Mouse (Mus musculus) large intestine, adult 2 months (tissue): ENCODE data around the gene Hspa12a. TPM values are rescaled to one million over a fixed set of nuclear protein-coding genes. Genes with fewer than 3 reads are reported as not detected.

Experiments used
- DNase-seq: peaks from one replicate; pipeline ENCODE4 v3.0.0-alpha.2; 2012; ENCODE audit warnings: low read depth, low spot score
- WGBS: fragments of 180-500 bp; shearing (Covaris S2); methylation state at CpG from one replicate; pipeline ENCODE4 v1.1.7; 2018; 5-methylcytosine and 5-hydroxymethylcytosine counted together
- polyA plus RNA-seq: library from polyadenylated mRNA; depleted of rRNA; stranded (reverse); fragments of >200 nt; gene quantifications from 2 replicates; pipeline ENCODE4 v1.2.3, GENCODE M21; 2012

The Hspa12a gene
- polyA plus RNA-seq, 1 experiment, result 10.5 TPM

DNA sequence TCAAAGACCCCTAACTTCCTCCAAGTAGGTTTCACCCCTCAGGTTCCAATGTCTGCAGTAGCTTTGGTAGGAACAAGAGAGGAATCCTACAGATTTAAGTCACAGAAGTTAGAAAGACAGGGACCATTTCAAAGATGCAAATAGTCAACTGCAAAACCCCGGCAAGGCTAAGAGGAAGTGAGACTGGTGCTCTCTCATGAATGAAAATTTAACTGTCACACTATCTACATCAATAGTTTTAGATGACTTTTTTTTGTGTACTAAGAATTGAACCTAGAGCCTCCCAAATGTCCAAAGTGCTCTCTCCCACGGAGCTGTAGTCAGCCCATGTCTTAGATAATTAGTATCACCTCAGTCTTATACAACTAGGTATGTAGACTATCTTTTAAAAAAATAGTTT lies 110.5 kb downstream of the Hspa12a start:
- DNase-seq, result no peak
- 62% methylated on average over 2 of the region's 2 CpGs for WGBS

DNA sequence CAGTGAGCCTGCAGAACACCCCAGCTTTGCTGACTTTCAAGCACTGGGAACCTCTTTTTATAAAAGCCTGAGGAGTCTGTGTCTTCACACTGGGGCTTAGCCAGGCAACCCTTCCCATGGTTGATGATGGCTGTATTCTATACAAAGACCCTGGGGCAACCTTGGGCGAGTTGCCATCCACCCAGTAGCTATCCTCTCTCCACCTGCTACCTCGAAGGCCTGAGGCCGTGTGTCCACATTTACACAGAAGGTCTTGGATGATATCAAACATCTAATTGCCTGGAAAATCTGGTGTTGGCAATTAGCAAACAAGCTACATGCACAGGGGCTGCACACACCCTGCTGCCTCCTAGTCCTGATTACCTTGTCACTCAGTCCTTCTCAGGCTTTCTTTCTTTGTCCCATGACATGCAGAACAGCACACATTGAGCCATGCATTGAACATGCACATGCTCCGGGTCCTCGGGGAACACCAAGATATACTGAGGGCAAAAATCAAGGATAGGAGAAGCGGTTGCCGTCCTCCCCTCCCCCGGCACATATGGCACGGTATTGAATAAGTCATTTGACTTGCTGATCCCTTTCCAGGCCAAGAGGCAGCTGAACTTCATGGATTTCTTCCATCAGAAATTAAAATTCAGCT lies 112.1 kb downstream of the Hspa12a start:
- 82% methylated on average over 9 of the region's 9 CpGs for WGBS
- DNase-seq, result no peak

DNA sequence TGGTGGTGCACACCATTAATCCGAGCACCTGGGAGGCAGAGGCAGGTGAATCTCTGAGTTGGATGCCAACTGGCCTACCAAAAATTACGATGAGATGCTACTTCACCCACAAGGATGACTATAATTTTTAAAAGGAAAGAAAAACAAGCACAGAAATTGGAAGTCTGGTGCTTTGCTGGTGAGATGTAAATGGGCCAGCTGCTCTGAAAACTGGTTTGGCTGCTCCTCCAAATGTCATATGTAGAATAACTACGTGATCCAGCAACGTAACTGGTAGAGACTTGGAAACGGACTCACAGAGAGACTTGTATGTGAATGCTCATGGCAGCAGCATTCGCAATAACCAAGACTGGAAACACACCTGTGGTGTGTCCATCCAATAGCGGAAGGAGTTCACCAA lies 113.3 kb downstream of the Hspa12a start:
- WGBS, result 90% methylated on average over 7 of the region's 7 CpGs

GRCm38 (mm10) chr19:58829575-58829974 lies 113.9 kb downstream of the Hspa12a start:
- no peak for DNase-seq
- 76% methylated on average over 5 of the region's 5 CpGs for WGBS

More for the DNA sequence above, 113.3 kb downstream of the Hspa12a start:
- no peak for DNase-seq

DNA sequence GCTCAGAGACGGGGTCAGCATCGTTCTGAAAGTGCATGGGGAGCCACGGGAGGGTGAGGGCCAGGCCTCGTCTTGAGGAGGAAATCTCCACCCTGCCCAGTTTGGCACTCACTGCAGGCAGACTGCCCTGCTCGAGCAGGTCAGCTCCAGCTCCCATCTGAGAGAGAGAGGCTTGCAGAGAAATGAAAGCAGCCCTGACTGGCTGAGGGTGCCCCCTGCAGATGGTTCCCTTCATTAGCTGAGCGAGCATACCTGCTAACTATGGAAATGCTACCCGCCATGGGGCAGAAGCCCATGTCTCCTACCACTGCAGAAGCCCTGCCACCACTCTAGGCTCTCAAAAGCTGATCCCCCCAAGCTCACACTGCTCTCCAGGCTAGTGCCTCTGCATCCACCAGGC lies 115.8 kb downstream of the Hspa12a start:
- no peak for DNase-seq
- 62% methylated on average over 7 of the region's 7 CpGs for WGBS

DNA sequence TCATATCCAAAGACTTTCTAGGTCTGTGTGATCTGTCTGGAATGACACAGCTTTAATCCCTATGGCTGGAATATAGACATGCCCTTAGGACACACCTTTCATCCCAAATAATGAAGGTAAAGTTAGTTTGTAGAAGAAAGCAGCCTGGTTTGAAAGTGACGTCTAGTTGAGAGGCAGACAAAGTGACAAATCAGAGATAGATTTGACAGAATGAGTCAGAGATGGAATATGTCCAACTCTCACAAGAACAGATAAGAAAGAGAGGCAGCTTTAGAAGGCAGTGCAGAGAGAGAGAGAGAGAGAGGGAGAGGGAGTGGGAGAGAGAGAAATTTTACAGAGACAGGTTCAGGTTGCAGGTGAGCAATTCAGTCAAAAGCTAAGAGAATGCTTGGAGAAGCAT lies 119.1 kb downstream of the Hspa12a start:
- 56% methylated on average over 1 of the region's 1 CpGs for WGBS
- no peak for DNase-seq

- WGBS, result 88% methylated on average over 3 of the region's 3 CpGs
- DNase-seq, result no peak
Measured at GRCm38 (mm10) chr19:58823301-58823700, 120.2 kb downstream of the Hspa12a start.

- WGBS, result 63% methylated on average over 20 of the region's 20 CpGs
Measured at GRCm38 (mm10) chr19:58822454-58823200, 120.8 kb downstream of the Hspa12a start.

DNA sequence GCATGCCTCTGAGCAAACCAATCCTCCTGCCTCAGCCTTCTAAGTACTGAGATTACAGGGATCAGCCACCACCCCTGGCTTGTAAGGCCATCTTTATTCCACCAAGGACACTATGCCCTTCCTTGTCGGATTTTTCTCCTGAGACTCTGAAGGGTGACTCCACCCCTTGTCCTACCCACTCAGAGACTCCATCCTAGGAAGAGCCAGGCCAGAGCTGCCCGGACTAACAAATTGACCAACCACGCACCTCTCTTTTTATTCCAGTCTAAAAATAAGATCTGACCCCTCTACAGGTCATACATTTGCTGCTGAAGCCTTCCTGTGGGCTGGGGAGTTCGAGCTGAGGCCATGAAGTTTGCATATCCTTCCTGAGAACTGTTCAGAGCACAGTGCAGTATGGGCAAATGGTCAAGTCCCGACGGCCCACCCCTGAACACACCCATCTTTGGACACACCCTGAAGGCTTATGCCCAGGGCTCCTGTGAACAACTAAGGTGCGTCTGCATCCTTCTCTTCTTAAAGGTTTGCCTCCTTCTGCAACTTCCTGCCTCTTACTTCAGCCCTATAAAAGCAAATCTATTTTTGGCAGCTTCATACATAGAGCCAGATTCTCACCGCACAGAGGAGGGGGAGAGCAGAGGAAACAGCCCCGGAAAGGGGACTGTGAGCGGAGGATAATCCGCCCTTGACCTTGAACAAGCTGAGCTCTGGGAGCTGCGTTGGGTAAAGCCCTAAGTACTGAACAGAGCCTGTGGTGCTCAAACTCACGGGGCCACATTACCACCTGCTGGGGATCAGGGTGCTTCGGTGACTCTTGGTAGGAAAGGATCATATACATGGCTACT lies 124.7 kb downstream of the Hspa12a start:
- no peak for DNase-seq
- 43% methylated on average over 14 of the region's 14 CpGs for WGBS

More at GRCm38 (mm10) chr19:58822454-58823200, 120.8 kb downstream of the Hspa12a start:
- no peak for DNase-seq

DNA sequence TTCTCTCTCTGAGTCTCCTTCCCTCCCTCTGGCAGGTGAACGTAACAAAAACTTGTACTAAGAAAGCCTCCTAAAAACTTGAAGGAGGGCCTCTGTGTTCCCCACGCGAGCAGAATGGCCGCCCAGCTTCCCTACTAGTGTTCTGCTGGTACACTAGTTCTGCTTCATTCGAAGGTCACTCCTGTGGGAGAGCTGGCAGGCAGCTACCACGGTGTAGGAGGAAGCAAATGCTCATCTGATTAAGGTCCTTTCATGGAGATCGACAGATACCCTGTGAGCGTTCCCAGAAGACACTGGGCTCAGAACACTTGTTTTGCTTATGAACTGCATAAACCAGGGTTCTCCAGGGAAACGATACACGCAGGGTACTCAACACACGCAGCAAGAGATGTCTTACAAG lies 126.1 kb downstream of the Hspa12a start:
- WGBS, result 85% methylated on average over 11 of the region's 11 CpGs
- DNase-seq, result no peak

DNA sequence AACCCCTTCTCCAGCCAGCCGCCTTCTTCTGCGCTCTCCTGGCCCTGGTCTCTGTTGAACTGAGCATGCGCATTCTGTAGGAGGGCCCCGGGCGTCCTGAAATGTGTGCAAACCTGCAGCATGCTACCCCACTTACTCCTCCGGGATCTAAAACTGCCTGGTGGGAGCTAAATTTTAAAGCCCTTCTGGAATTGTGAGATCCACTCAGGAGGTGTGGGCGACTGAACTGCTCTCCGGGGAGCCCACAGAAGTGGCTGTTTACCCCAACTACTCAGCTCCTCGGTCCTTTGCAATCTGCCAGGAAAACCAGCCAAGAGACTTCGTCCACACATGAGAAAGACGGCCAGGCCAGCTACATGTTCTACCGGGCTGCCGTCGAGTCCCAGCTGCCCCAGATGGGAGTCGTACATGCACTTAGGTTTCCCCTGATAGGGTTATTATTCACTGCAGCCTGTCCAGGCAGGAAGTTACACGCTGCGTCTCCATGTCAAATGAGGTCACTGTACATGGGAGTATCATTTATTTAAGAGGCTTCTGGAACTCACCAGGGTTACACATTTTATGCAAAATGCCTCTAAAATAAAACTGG lies 126.9 kb downstream of the Hspa12a start:
- DNase-seq, result no peak
- 71% methylated on average over 17 of the region's 17 CpGs for WGBS

DNA sequence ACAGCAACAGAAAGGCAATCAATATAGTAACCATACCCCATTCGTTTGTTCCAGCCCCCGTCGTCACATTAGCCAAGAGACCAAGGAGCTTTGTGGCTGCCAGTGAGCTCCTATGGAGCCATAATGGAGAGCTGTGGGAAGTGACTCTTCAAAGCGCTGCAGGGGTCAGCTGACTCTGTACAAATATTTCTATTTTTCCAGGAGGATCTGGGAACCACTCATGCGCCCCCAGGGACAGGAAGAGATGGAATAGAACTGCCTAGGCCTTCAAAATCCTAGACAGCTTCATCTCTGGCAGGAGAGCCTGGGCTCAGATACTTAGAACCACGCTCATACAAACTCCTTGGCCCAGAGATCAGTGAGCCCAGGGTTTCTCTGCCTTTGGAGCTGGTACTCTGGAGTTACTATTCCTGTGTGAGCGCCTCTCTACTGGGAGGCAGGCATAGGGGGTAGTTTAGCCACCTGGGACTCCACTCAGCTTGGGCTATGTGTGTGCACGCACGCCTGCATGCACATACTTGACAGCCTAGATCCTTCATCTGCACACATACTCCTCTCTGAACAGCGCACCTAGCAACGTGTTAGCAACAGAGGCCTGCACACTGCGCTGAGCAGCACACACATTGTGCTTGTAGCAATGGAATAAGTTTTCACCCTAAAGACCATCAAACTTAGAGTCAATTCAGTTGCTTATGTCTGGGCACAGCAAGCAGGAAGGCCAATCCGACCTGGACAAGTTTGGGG lies 128.1 kb downstream of the Hspa12a start:
- no peak for DNase-seq
- 89% methylated on average over 13 of the region's 13 CpGs for WGBS

- WGBS, result 62% methylated on average over 5 of the region's 5 CpGs
- no peak for DNase-seq
Measured at GRCm38 (mm10) chr19:58810536-58810935, 132.9 kb downstream of the Hspa12a start.

GRCm38 (mm10) chr19:58808864-58809263 lies 134.6 kb downstream of the Hspa12a start:
- DNase-seq, result no peak
- 74% methylated on average over 6 of the region's 6 CpGs for WGBS

GRCm38 (mm10) chr19:58806364-58806763 lies 137.1 kb downstream of the Hspa12a start:
- peak; percentile 31 for DNase-seq
- under 1% methylated on average over 3 of the region's 3 CpGs for WGBS

DNA sequence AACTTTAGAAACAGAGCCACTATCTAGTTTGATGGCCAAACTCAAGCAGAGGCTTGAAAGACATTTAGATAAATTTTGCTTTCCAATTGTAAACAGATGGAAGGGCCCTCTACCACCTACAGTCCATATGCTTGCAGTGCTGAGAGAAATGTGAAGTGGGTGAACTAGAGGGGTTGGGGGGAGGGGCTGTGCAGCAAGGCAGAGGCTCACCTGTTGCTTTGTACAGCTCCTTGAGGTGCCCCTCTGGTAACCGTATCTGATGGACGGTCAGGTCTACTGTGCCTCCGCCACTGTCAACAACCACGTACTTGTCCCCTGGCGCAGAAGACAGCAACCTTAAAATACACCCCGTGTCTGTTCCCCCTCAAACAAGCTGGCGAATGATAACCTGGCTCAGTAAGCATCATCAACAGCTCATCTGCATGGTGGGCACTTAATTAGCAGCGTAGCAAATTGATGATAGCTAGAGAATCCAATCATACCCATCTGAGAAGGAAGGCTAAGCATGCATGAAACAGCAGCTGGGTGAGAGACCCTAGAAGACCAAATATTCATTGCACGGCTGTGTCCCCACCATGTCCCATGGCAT lies 138.2 kb downstream of the Hspa12a start:
- no peak for DNase-seq

DNA sequence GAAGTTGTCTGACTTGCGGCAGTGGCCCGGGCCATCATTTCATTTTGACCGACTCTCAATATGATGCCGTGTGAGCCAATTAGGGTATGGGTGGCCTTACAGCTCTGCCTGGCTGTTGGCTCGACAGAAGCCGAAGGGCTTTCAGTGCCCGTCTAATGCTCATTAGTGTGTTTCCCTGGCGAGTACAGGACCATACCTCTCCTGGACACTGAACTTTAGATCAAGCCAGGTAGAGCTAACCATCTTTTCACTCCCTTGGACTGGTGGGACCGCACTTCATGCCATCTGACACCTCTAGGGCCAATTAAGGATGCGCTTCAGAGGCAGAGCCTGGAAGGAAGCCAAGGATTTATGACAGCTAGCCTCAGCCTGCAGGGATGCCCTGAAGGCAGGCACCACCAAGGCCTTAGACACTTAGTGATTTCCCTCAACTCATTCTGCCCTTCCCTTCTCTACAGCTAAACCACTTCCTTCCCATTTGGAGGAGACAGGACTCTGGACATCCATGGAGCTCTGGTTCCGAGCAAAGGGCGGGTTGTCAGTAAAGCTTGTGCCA lies 148.3 kb downstream of the Hspa12a start:
- WGBS, result 48% methylated on average over 12 of the region's 12 CpGs
- no peak for DNase-seq

More for the DNA sequence above, 138.2 kb downstream of the Hspa12a start:
- 91% methylated on average over 9 of the region's 9 CpGs for WGBS

GRCm38 (mm10) chr19:58794284-58794683 lies 149.2 kb downstream of the Hspa12a start, which contains the start of gene 1700019N19Rik:
Gene 1700019N19Rik (minus strand): TSS chr19:58794461.
- WGBS, result 28% methylated on average over 10 of the region's 10 CpGs
- no peak for DNase-seq

DNA sequence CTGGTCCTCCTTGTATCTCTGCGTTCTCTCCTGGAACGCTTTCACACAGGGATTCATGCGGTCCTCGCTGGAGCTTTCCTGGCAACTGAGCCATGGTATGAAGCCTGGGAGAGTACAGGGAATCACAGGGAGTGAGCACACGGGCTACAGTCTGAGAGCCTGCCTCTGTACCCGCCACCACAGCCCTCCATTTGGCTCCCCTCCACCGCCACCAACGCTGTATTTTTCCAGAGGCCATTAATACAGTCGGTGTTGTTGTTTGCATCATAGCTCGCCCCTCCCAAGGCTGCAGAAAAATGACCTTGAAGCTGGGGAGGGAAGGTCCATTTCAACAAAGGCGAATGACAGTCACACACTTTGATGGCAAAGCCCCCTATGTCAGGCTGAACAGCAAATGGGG lies 154.3 kb downstream of the Hspa12a start:
- DNase-seq, result no peak
- WGBS, result 65% methylated on average over 11 of the region's 11 CpGs
